Mouse (Mus musculus): ENCODE results near the gene Ehf.

- TF ChIP-seq CTCF (IDR thresholded peaks at IDR 0.05; ENCODE audit: low read depth, low read length) (no peak), POLR2A (IDR thresholded peaks at IDR 0.05; ENCODE audit: borderline replicate concordance, low read depth, low read length) (no peak)
Observed at GRCm38 (mm10) chr2:103303132-103303531, at the start of gene Ehf.
